Mouse (Mus musculus) urinary bladder, postnatal 4 days (tissue): Measurements from ENCODE around the gene Bcat2.
"Not testable (repeated sequence)": the region's sequence is repeated elsewhere in the genome, so short reads cannot be mapped to it uniquely, and the experiment has no call there.

Experiments used
- DNase-seq, 2 experiments: peaks; one replicate each; pipeline ENCODE4 v3.0.0; 2021 to 2022; ENCODE audit warnings: low spot score in 2 of 2

Gene Bcat2

GRCm38 (mm10) chr7:45570103-45570741, at the start of gene Bcat2:
TSS of gene Bcat2 (plus strand) at chr7:45570153.
- DNase-seq = peak; percentile 68 to 71

- no peak for DNase-seq
Measured at GRCm38 (mm10) chr7:45520605-45521004, 49.3 kb upstream of the Bcat2 start.

GRCm38 (mm10) chr7:45521728-45522184, 48.2 kb upstream of the Bcat2 start:
- peak; percentile 78 to 84 for DNase-seq

DNA sequence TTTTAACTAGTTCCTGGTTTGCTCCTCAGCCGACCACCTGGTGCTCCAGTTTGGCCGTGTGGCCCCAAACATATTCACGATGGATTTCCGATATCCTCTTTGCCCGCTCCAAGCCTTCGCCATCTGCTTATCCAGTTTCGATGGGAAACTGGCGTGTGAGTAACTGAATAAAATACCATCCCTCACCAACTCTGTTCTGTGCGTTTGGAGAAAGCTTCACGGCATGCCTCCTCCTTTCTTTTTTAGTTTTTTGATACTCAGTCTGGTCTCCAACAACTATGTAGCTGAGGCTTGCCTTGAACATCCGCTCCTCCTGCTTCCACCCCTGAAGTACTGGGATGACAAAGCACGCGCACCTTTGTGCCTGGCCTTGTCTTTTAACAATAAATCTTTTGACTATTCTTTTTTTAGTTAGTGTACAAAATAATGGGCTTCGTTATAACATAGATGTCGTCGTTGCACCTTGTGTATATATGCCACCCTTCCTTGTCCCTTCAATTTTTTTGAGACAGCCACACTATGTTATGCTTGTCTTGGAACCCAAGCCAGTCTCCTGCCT, 47.7 kb upstream of the Bcat2 start:
- DNase-seq = no peak

GRCm38 (mm10) chr7:45522957-45523676, 46.8 kb upstream of the Bcat2 start:
- no peak for DNase-seq

DNA sequence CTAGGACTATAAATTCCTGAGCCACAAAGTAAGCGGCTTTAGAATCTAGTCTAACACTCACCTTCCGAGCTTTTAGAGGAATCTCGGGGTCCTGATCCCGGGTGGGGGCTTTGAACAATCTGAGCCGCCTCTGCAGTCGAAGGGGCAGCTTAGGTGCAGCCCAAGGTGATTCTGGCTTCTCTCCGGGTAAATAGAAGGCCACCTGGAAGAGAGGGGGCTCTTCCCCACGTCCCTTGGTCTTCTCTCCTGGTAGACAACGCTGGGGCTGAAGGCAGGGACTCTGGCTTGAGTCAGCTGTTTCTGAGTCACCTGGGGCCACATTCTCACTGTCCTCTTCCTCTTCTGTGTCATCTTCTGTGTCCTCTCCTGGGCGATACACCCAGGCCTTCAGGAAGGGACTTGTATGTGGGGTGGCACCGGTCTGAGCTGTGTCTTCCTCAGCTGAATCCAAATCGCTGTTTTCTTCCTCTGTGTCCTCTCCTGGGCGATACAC, 46.2 kb upstream of the Bcat2 start:
- no peak for DNase-seq

- no peak for DNase-seq
Measured at GRCm38 (mm10) chr7:45524841-45525621, 44.9 kb upstream of the Bcat2 start.

GRCm38 (mm10) chr7:45525809-45526473, 44.0 kb upstream of the Bcat2 start, which contains the start of the genes Ppp1r15a and Plekha4:
TSS of gene Ppp1r15a (minus strand) at chr7:45526268.
TSS of gene Plekha4 (plus strand) at chr7:45526330.
- peak; percentile 90 to 96 for DNase-seq

DNA sequence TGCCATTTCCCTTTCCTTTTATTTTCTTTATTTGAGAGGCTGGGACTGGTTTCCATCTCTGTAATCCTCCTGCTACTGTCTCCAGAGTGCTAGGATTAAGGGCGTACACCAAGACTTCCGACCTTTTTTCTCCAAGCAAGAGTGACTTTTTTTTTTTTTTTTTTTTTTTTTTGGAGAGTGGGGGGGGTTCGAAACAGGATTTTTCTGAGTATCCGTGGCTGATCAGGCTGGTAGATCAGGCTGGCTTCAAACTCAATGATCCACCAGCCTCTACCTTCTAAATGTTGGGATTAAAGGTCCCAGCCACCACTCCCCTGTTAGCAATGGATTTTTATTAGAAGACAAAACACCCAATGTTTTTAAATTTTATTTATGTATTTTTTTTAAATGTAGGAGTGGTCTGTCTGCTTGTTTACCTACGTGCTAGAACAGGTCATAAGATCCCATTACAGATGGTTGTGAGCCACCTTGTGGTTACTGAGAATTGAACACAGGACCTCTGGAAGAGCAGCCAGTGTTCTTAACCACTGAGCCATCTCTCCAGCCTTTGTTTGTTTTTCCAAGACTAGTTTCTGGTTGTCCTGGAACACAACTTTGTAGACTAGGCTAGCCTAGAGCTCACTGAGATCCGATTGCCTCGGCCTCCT, 43.4 kb upstream of the Bcat2 start:
- DNase-seq = no peak

DNA sequence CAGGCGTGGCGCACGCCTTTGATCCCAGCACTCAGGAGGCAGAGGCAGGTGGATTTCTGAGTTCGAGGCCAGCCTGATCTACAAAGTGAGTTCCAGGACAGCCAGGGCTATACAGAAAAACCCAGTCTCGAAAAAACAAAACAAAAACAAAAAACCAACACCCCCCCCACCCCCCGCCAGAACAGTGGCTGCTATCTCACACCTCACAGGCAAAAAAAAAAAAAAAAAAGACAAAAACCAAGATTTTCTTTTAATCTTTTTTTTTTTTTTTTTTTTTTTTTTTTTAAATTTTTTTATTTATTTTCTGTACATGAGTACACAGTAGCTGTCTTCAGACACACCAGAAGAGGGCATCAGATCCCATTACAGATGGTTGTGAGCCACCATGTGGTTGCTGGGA, 42.8 kb upstream of the Bcat2 start:
- DNase-seq = not testable (repeated sequence)

DNA sequence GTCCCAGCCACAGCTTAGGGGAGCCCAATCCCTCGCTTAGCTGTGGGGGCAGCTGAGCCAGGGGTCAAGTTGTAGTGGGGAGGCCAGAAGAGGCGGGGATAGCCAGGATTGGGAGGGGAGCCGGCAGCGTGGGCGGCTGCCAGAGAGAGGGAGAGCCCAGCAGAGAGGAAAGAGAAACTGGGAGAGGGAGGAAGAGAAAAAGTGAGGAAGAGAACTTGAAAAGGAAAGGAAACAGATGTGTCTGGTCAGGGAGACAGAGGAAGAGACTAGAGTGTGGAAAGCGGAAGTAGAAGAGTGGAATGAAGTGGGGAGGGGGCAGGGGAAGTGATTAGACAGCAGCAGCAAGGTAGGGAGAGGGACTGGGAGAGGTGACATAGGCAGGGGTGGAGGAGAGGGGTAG, 40.5 kb upstream of the Bcat2 start:
- DNase-seq = peak in 1 of 2 experiments; percentile 55

GRCm38 (mm10) chr7:45530643-45531042, 39.3 kb upstream of the Bcat2 start:
- peak in 1 of 2 experiments; percentile 44 for DNase-seq

DNA sequence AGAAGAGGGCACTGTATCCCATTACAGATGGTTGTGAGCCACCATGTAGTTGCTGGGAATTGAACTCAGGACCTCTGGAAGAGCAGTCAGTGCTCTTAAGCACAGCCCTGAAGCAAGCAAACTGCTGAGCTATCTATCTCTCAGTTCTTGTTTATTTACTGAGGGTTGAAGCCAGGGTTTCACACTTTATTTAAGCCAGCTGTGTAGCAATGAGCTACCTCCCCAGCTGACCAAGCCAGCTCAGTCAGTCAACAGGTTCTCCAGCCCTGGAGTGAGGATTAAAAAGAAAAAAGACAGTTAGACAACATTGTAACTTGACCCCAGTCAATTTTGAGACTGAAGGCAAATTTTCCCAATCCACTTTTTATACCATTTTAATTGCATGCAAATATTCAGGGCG, 34.3 kb upstream of the Bcat2 start:
- DNase-seq = no peak

GRCm38 (mm10) chr7:45537602-45538001, 32.4 kb upstream of the Bcat2 start:
- no peak for DNase-seq

- no peak for DNase-seq
Measured at GRCm38 (mm10) chr7:45538163-45539041, 31.6 kb upstream of the Bcat2 start.

DNA sequence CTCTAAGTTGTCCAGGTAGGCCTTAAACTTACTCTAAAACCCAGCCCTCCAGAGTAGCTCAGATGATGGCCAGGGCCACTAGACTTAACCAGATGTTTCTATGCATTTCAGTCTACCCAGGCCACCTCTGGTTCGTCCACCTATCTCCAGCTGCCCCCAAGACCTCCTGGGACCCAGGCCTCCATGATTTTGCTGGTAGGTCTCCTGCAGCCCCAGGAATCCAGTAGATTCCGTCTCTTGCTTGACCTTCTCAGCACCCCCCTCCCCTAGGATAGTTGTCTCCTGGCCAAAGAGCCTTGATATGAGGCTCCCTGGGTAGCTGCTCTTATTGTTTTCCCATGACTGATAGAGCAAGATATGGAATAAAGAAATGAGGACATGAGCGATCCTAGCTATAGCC, 30.9 kb upstream of the Bcat2 start:
- no peak for DNase-seq

DNA sequence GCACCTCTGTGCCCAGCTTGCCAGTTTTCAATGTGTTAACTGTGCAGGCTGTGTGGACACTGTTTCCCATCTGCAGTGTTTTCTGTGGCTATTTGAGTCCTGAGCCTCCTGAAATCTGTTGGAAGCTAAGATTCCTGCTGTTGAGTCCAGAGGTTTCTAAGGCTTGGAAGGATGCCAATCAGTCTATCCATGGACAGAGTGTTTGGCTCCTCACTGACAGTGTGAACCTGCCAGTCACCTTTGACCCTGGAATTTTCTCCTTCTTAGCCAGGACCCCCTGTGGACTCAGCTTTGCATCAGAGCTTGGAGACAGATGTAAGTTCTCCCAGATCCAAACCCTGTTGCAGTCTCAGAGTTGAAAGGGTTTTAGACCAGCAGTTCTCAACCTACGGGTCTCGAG, 29.7 kb upstream of the Bcat2 start:
- no peak for DNase-seq

DNA sequence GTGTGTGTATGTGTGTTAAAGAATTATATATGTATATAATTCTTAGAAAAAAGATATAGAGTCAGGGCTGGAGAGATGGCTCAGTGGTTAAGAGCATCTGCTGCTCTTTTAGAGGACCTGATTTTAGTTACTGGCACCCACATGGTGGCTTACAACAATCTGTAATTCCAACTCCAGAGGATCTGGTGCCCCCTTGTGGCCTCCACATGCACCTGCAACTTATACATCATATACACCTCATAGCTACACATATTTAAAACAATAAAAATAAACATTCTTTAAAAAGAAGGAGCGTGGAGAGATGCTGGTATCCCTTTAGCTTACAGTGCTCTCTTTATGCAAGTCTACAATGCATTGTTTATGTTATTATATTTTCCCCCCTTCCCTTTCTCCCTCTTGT, 25.4 kb upstream of the Bcat2 start:
- no peak for DNase-seq

GRCm38 (mm10) chr7:45549641-45550436, 20.1 kb upstream of the Bcat2 start:
- DNase-seq = no peak
